Mouse (Mus musculus): ENCODE results near the gene Majin. TPM values are rescaled to one million over a fixed set of nuclear protein-coding genes. Genes with fewer than 3 reads are reported as not detected.

Gene Majin
- total and polyA plus RNA-seq, 3 experiments = 0.20 TPM; not detected in 2

GRCm38 (mm10) chr19:6242281-6242680 is 58.1 kb downstream of the Majin start:
- DNase-seq = peak; percentile 55 to 63
- TF ChIP-seq CTCF (IDR thresholded peaks at IDR 0.05) (no peak), EP300 (IDR thresholded peaks at IDR 0.05; ENCODE audit: insufficient read depth, low read depth, low read length) (0 out of 2 replicates have a peak, but pooled peaks have one; percentile 25), POLR2A (IDR thresholded peaks at IDR 0.05; ENCODE audit: insufficient read depth, low read depth, low read length) (0 out of 2 replicates have a peak, but pooled peaks have one; percentile 38)
- H3K27ac ChIP-seq = peak overlapping the region; percentile 86

GRCm38 (mm10) chr19:6243226-6243625 is 59.0 kb downstream of the Majin start:
- Histone ChIP-seq H3K27ac (no peak overlapping the region), H3K4me3 (no peak overlapping the region), H3K79me2 (replicated peaks; ENCODE audit: control insufficient read depth, insufficient read depth, low read length) (no peaks in the 10 kb centered on the region), H3K27me3 (ENCODE audit: control insufficient read depth, insufficient read depth, low read length) (no peaks in the 10 kb centered on the region), H3K4me1 (ENCODE audit: control insufficient read depth, insufficient read depth, low read length) (no peaks in the 10 kb centered on the region; the same call in none of the 2 replicates), H3K36me3 (ENCODE audit: control insufficient read depth, insufficient read depth, low read length) (no peaks in the 10 kb centered on the region), H3K9ac (ENCODE audit: low read depth, low read length) (no peak overlapping the region)
- intact Hi-C loops (cut with DNase I) = no loop called here
- TF ChIP-seq EP300 (IDR thresholded peaks at IDR 0.05; ENCODE audit: insufficient read depth, low read depth, low read length) = no peak
- TF ChIP-seq POLR2A (IDR thresholded peaks at IDR 0.05; ENCODE audit: insufficient read depth, low read depth, low read length) = no peak
- TF ChIP-seq CTCF (IDR thresholded peaks at IDR 0.05) = no peak
- DNase-seq = no peak
- WGBS = 76% methylated on average over 5 of the region's 5 CpGs

More at GRCm38 (mm10) chr19:6242281-6242680, 58.1 kb downstream of the Majin start:
- peak overlapping the region; percentile 80 for H3K9ac ChIP-seq (ENCODE audit: low read depth, low read length)
- no peaks in the 10 kb centered on the region for H3K79me2 ChIP-seq (replicated peaks; ENCODE audit: control insufficient read depth, insufficient read depth, low read length)
- no peaks in the 10 kb centered on the region for H3K36me3 ChIP-seq (ENCODE audit: control insufficient read depth, insufficient read depth, low read length)
- 0% methylated on average over 4 of the region's 4 CpGs for WGBS
- H3K4me3 ChIP-seq = peak overlapping the region; percentile 96
- H3K27me3 ChIP-seq (ENCODE audit: control insufficient read depth, insufficient read depth, low read length) = no peaks in the 10 kb centered on the region
- no peaks in the 10 kb centered on the region; the same call in none of the 2 replicates for H3K4me1 ChIP-seq (ENCODE audit: control insufficient read depth, insufficient read depth, low read length)
- intact Hi-C loops (cut with DNase I) = no loop called here

- intact Hi-C loops (cut with DNase I) = no loop called here
- Histone ChIP-seq H3K4me1 (ENCODE audit: control insufficient read depth, insufficient read depth, low read length) (no peaks in the 10 kb centered on the region; the same call in none of the 2 replicates), H3K4me3 (no peak overlapping the region), H3K27ac (no peak overlapping the region), H3K27me3 (ENCODE audit: control insufficient read depth, insufficient read depth, low read length) (no peaks in the 10 kb centered on the region), H3K79me2 (replicated peaks; ENCODE audit: control insufficient read depth, insufficient read depth, low read length) (no peaks in the 10 kb centered on the region), H3K9ac (ENCODE audit: low read depth, low read length) (no peak overlapping the region), H3K36me3 (ENCODE audit: control insufficient read depth, insufficient read depth, low read length) (no peaks in the 10 kb centered on the region)
- no peak for DNase-seq
- TF ChIP-seq EP300 (IDR thresholded peaks at IDR 0.05; ENCODE audit: insufficient read depth, low read depth, low read length) (no peak), CTCF (IDR thresholded peaks at IDR 0.05) (peak; percentile 11; the same call in 1 of the 2 replicates), POLR2A (IDR thresholded peaks at IDR 0.05; ENCODE audit: insufficient read depth, low read depth, low read length) (no peak)
- WGBS = 33% methylated on average over 1 of the region's 1 CpGs
Observed at GRCm38 (mm10) chr19:6245806-6246205, 61.6 kb downstream of the Majin start.

GRCm38 (mm10) chr19:6247526-6248300 is 63.5 kb downstream of the Majin start:
- Histone ChIP-seq H3K27me3 (ENCODE audit: control insufficient read depth, insufficient read depth, low read length) (no peaks in the 10 kb centered on the region), H3K4me3 (no peak overlapping the region), H3K79me2 (replicated peaks; ENCODE audit: control insufficient read depth, insufficient read depth, low read length) (no peaks in the 10 kb centered on the region), H3K9ac (ENCODE audit: low read depth, low read length) (no peak overlapping the region), H3K27ac (no peak overlapping the region), H3K4me1 (ENCODE audit: control insufficient read depth, insufficient read depth, low read length) (no peaks in the 10 kb centered on the region; the same call in 1 of the 2 replicates), H3K36me3 (ENCODE audit: control insufficient read depth, insufficient read depth, low read length) (no peaks in the 10 kb centered on the region)
- 91% methylated on average over 29 of the region's 29 CpGs for WGBS
- DNase-seq = no peak
- intact Hi-C loops (cut with DNase I) = no loop called here
- TF ChIP-seq EP300 (IDR thresholded peaks at IDR 0.05; ENCODE audit: insufficient read depth, low read depth, low read length) (no peak), CTCF (IDR thresholded peaks at IDR 0.05) (no peak), POLR2A (IDR thresholded peaks at IDR 0.05; ENCODE audit: insufficient read depth, low read depth, low read length) (no peak)

- TF ChIP-seq CTCF (IDR thresholded peaks at IDR 0.05) (no peak), POLR2A (IDR thresholded peaks at IDR 0.05; ENCODE audit: insufficient read depth, low read depth, low read length) (no peak), EP300 (IDR thresholded peaks at IDR 0.05; ENCODE audit: insufficient read depth, low read depth, low read length) (no peak)
- intact Hi-C loops (cut with DNase I) = no loop called here
- Histone ChIP-seq H3K27me3 (ENCODE audit: control insufficient read depth, insufficient read depth, low read length) (no peaks in the 10 kb centered on the region), H3K79me2 (replicated peaks; ENCODE audit: control insufficient read depth, insufficient read depth, low read length) (no peaks in the 10 kb centered on the region), H3K9ac (ENCODE audit: low read depth, low read length) (no peak overlapping the region), H3K4me3 (no peak overlapping the region), H3K36me3 (ENCODE audit: control insufficient read depth, insufficient read depth, low read length) (no peaks in the 10 kb centered on the region), H3K4me1 (ENCODE audit: control insufficient read depth, insufficient read depth, low read length) (no peaks in the 10 kb centered on the region), H3K27ac (no peak overlapping the region)
- no peak for DNase-seq
- WGBS = 94% methylated on average over 4 of the region's 4 CpGs
Observed at GRCm38 (mm10) chr19:6253021-6253420, 68.8 kb downstream of the Majin start.

GRCm38 (mm10) chr19:6260428-6260827 is 76.2 kb downstream of the Majin start:
- DNase-seq = no peak
- 79% methylated on average over 2 of the region's 2 CpGs for WGBS
- Histone ChIP-seq H3K4me1 (ENCODE audit: control insufficient read depth, insufficient read depth, low read length) (no peaks in the 10 kb centered on the region), H3K36me3 (ENCODE audit: control insufficient read depth, insufficient read depth, low read length) (no peaks in the 10 kb centered on the region), H3K27ac (no peak overlapping the region), H3K27me3 (ENCODE audit: control insufficient read depth, insufficient read depth, low read length) (no peaks in the 10 kb centered on the region), H3K79me2 (replicated peaks; ENCODE audit: control insufficient read depth, insufficient read depth, low read length) (no peaks in the 10 kb centered on the region), H3K9ac (ENCODE audit: low read depth, low read length) (no peak overlapping the region), H3K4me3 (no peak overlapping the region)
- intact Hi-C loops (cut with DNase I) = no loop called here
- TF ChIP-seq POLR2A (IDR thresholded peaks at IDR 0.05; ENCODE audit: insufficient read depth, low read depth, low read length) (no peak), CTCF (IDR thresholded peaks at IDR 0.05) (peak; percentile 59)

Data from heart, adult 2 months (tissue).